In the genomic region with DNA sequence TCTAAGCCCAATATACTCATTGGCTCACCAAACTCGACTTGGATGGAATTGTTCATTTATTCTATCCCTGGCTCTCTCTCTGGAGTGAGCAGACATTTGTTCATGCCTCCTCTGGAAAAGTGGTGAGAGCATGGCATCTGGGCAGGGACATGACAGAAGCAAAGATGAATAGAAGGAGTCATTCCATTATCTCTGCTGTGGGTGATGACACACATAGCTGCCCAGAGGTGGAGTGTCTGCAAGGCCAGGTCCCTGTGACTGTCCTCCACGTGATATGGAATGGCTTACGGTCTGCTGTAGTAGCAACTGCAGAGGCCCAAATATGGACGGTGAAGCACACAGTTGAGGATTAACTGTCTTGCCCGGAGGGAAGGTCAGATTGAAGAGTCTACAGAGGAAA, we compare ENCODE assay signal across 23 mouse cellular contexts. TPM values are rescaled to one million over a fixed set of nuclear protein-coding genes. Genes with fewer than 3 reads are reported as not detected.
DNase-seq lines count a peak whose midpoint lies in the region.
"Had no signal": no experiment of that assay in that cellular context is flagged by ENCODE, and none has a peak within 500 bp of the region (broad histone marks: within the 10 kb centered on the region; RNA-seq: fewer than 3 reads in every experiment).

No protein-coding gene starts in this region.

- peak; percentile 56 to 71 for DNase-seq in adrenal gland, adult (ENCODE audit: inconsistent age in 2 of 2, low spot score in 1 of 2)
- no peak for DNase-seq in adrenal gland, postnatal 4 days (ENCODE audit: low spot score in 2 of 2)
- DNase-seq in adrenal gland, adult 8-10 months, result peak; percentile 43
- no peak for DNase-seq in adrenal gland, adult 18-20 months (ENCODE audit: low spot score in 2 of 2)
- DNase-seq in adrenal gland, postnatal 14 days, result peak; percentile 54
- DNase-seq in adrenal gland, postnatal 36 days, result peak; percentile 32 to 47
- no peak for DNase-seq in hindbrain, embryonic 10.5 days (ENCODE audit: low spot score)
- DNase-seq: B cell, adult 2 months; cerebellum, adult 11 months; cerebellum, adult 18-20 months; cerebellum, adult 8-10 months; cerebellum, adult 9-11 months; cerebellum, postnatal 14 days; cerebellum, postnatal 36 days; embryo, embryonic 11 days had no signal

- H3K27me3 ChIP-seq in hindbrain, embryonic 10.5 days (ENCODE audit: insufficient read depth, poor library complexity, severe bottlenecking), result no peaks in the 10 kb centered on the region
- H3K27me3 ChIP-seq: CH12.LX; embryonic facial prominence, embryonic 13.5 days; embryonic facial prominence, embryonic 15.5 days; forebrain, embryonic 12.5 days; Patski had no signal

- no peaks in the 10 kb centered on the region for H3K9me3 ChIP-seq in hindbrain, embryonic 10.5 days
- H3K9me3 ChIP-seq: embryonic facial prominence, embryonic 13.5 days; embryonic facial prominence, embryonic 15.5 days; forebrain, embryonic 10.5 days; forebrain, embryonic 12.5 days; G1E had no signal

- H3K4me3 ChIP-seq in hindbrain, embryonic 10.5 days, result no peak overlapping the region
- H3K4me3 ChIP-seq: embryonic facial prominence, embryonic 13.5 days; embryonic facial prominence, embryonic 15.5 days; erythroblast, embryonic 14.5 days; forebrain, embryonic 10.5 days; forebrain, embryonic 12.5 days had no signal

- no peak overlapping the region for H3K27ac ChIP-seq in hindbrain, embryonic 10.5 days
- H3K27ac ChIP-seq: embryonic facial prominence, embryonic 13.5 days; embryonic facial prominence, embryonic 15.5 days; forebrain, embryonic 10.5 days; forebrain, embryonic 12.5 days had no signal

- no peaks in the 10 kb centered on the region for H3K36me3 ChIP-seq in hindbrain, embryonic 10.5 days
- H3K36me3 ChIP-seq: embryonic facial prominence, embryonic 15.5 days; forebrain, embryonic 10.5 days; forebrain, embryonic 12.5 days; G1E had no signal

- H3K4me1 ChIP-seq in hindbrain, embryonic 10.5 days (replicated peaks), result 0 out of 2 replicates have a peak, but pooled peaks cover 7% of the 10 kb centered on the region
- H3K4me1 ChIP-seq: embryonic facial prominence, embryonic 13.5 days; embryonic facial prominence, embryonic 15.5 days had no signal

- WGBS in hindbrain, embryonic 10.5 days, result 90% methylated on average over 5 of the region's 5 CpGs

RNA-seq across cellular contexts. Expression of a gene that starts 41.2 kb away (rescaled TPM):
- 10 to 100 TPM; 21.8 to 24.8 TPM for total RNA-seq in adrenal gland, postnatal 4 days (2021)
- total RNA-seq in adrenal gland, adult 8-10 months (2022), result 10 to 100 TPM; 31.3 to 67.6 (median 48.9) TPM
- total RNA-seq in adrenal gland, adult 18-20 months (2021), result 10 to 100 TPM; 37.0 to 56.3 TPM
- 49.5 and 50.5 TPM in 2 replicates for total RNA-seq in adrenal gland, postnatal 14 days (2021)
- 10 to 100 TPM; 33.6 to 50.6 TPM for total RNA-seq in adrenal gland, postnatal 36 days (2021)
- 0.27 and 1.0 TPM in 2 replicates for polyA plus RNA-seq in hindbrain, embryonic 10.5 days (2016; fragmentation: Nextera tagmentation; extraction: Ambion mirVana)
- total RNA-seq: G1E had no signal
- polyA plus RNA-seq: erythroblast, embryonic 14.5 days; G1E had no signal

Comparison
In these comparisons a context has a peak if more than half of its experiments do, and no peak if none do; other contexts are left out.
1. DNase-seq: peak in adrenal gland, adult (2 of 2), adrenal gland, adult 8-10 months (single experiment), adrenal gland, postnatal 14 days (single experiment) and adrenal gland, postnatal 36 days (2 of 2); none in adrenal gland, postnatal 4 days (0 of 2), adrenal gland, adult 18-20 months (0 of 2) and hindbrain, embryonic 10.5 days (single experiment).